9 mouse cellular contexts compared by ENCODE assay signal in genomic region chr4:114917091-114917490, GRCm38 (mm10). TPM values are rescaled to one million over a fixed set of nuclear protein-coding genes. Genes with fewer than 3 reads are reported as not detected.
A peak's percentile ranks its signal among the peaks of the same experiment; 100 is the strongest.
DNase-seq lines count a peak whose midpoint lies in the region; ATAC-seq and TF ChIP-seq lines count a peak whose summit lies in the region.
"Had no signal": no experiment of that assay in that cellular context is flagged by ENCODE, and none has a peak within 500 bp of the region (broad histone marks: within the 10 kb centered on the region; RNA-seq: fewer than 3 reads in every experiment).

No protein-coding gene starts in this region.

- peak; percentile 86 for DNase-seq in embryo, embryonic 10 days (ENCODE audit: low spot score)
- no peak for DNase-seq in embryo, embryonic 9.5 days (ENCODE audit: extremely low spot score)
- peak; percentile 61 for DNase-seq in liver, adult 2 months (ENCODE audit: extremely low read depth, low read depth, low spot score)
- no peak for DNase-seq in liver, embryonic 11.5 days (ENCODE audit: low spot score)
- DNase-seq in adrenal gland, adult 8-10 months: peak; percentile 51
- peak; percentile 77 for DNase-seq in induced T-regulatory cell, adult 2 months (ENCODE audit: low read depth)
- DNase-seq in naive thymus-derived CD4-positive, alpha-beta T cell, adult 2 months (ENCODE audit: low read depth): peak; percentile 71
- DNase-seq in left cerebral cortex, adult 9 months (ENCODE audit: low spot score in 2 of 2): no peak

- H3K4me2 ChIP-seq in liver, embryonic 11.5 days: no peak overlapping the region

- no peaks in the 10 kb centered on the region for H3K4me1 ChIP-seq in liver, adult 2 months (ENCODE audit: control insufficient read depth, insufficient read depth, low read length)
- H3K4me1 ChIP-seq in liver, embryonic 11.5 days (replicated peaks; ENCODE audit: control insufficient read depth, insufficient read depth, low read length): no peaks in the 10 kb centered on the region

- no peaks in the 10 kb centered on the region; the same call in 1 of the 2 replicates for H3K27me3 ChIP-seq in liver, adult 2 months (ENCODE audit: control insufficient read depth, insufficient read depth, low read length)
- peaks cover 68% of the 10 kb centered on the region for H3K27me3 ChIP-seq in liver, embryonic 11.5 days (replicated peaks; ENCODE audit: control insufficient read depth, insufficient read depth, low read length)

- no peak overlapping the region for H3K9ac ChIP-seq in liver, adult 2 months (ENCODE audit: low read depth, low read length)
- no peak overlapping the region for H3K9ac ChIP-seq in liver, embryonic 11.5 days (ENCODE audit: low read depth, low read length)

- no peak for ATAC-seq in liver, embryonic 11.5 days (replicated peaks; ENCODE audit: low FRiP score)

- H3K27ac ChIP-seq in liver, adult 2 months (replicated peaks; ENCODE audit: insufficient read depth, low read depth, low read length): no peak overlapping the region
- no peak overlapping the region for H3K27ac ChIP-seq in liver, embryonic 11.5 days (ENCODE audit: low read depth, low read length)

- no peak for TF ChIP-seq POLR2A in liver, adult 2 months (IDR thresholded peaks at IDR 0.05; ENCODE audit: extremely low read depth, insufficient read depth, low read length)

- no peaks in the 10 kb centered on the region for H3K79me2 ChIP-seq in liver, adult 2 months (ENCODE audit: control insufficient read depth, insufficient read depth, low read length)

- no peaks in the 10 kb centered on the region for H3K9me3 ChIP-seq in liver, embryonic 11.5 days (ENCODE audit: control insufficient read depth, low read length)

- no peaks in the 10 kb centered on the region for H3K36me3 ChIP-seq in liver, adult 2 months (ENCODE audit: control insufficient read depth, insufficient read depth, low read length)
- H3K36me3 ChIP-seq in liver, embryonic 11.5 days (ENCODE audit: control insufficient read depth, insufficient read depth, low read length): no peaks in the 10 kb centered on the region

- peak; percentile 43 for TF ChIP-seq CTCF in liver, adult 2 months (IDR thresholded peaks at IDR 0.05; ENCODE audit: low read depth, low read length)

- WGBS in liver, adult 2 months: 42% methylated on average over 2 of the region's 2 CpGs
- 33% methylated on average over 2 of the region's 2 CpGs for WGBS in liver, embryonic 11.5 days

- no peak overlapping the region for H3K4me3 ChIP-seq in liver, adult 2 months (ENCODE audit: insufficient read depth, low read depth, low read length)
- no peak overlapping the region for H3K4me3 ChIP-seq in liver, embryonic 11.5 days (ENCODE audit: low read depth, low read length)

RNA-seq across cellular contexts. Expression of gene Foxd2, which starts 8.4 kb away (rescaled TPM):
- total RNA-seq in liver, adult 2 months (2014; rRNA removed): 0.07 and 0.09 TPM in 2 replicates
- 0.02 TPM in 1 of 2 replicates, not detected in the other for polyA plus RNA-seq in liver, adult 2 months (2012; rRNA removed)
- polyA plus RNA-seq in liver, embryonic 11.5 days (2014; fragmentation: Nextera tagmentation; extraction: Ambion mirVana): 0.05 TPM in 1 of 2 replicates, not detected in the other
- total RNA-seq in adrenal gland, adult 8-10 months (2022): 1 to 10 TPM; 2.0 to 4.2 (median 3.1) TPM
- polyA plus RNA-seq: heart, embryonic 16.5 days had no signal

RNA-seq across cellular contexts. Expression of gene Foxe3, which starts 8.7 kb away (rescaled TPM):
- not detected in 2 replicates for total RNA-seq in liver, adult 2 months (2014; rRNA removed)
- not detected in 2 replicates for polyA plus RNA-seq in liver, adult 2 months (2012; rRNA removed)
- not detected in 2 replicates for polyA plus RNA-seq in liver, embryonic 11.5 days (2014; fragmentation: Nextera tagmentation; extraction: Ambion mirVana)
- total RNA-seq in adrenal gland, adult 8-10 months (2022): under 1 TPM in 2 of 4 experiments, not detected in 2; 0.43 to 0.45 TPM
- polyA plus RNA-seq: heart, embryonic 16.5 days had no signal

Comparison
In these comparisons a context has a peak if more than half of its experiments do, and no peak if none do; other contexts are left out.
1. DNase-seq: peak in embryo, embryonic 10 days (single experiment), liver, adult 2 months (single experiment), adrenal gland, adult 8-10 months (single experiment), induced T-regulatory cell, adult 2 months (single experiment) and naive thymus-derived CD4-positive, alpha-beta T cell, adult 2 months (single experiment); none in embryo, embryonic 9.5 days (single experiment), liver, embryonic 11.5 days (single experiment) and left cerebral cortex, adult 9 months (0 of 2).